Mouse (Mus musculus) right cerebral cortex, postnatal 25 days (tissue): Measurements from ENCODE around the gene H2-Q4.
A peak's percentile ranks its signal among the peaks of the same experiment; 100 is the strongest.
"Not testable (repeated sequence)": the region's sequence is repeated elsewhere in the genome, so short reads cannot be mapped to it uniquely, and the experiment has no call there.

Experiments
- DNase-seq: peaks from one replicate; pipeline ENCODE4 v3.0.0; 2022

H2-Q4 gene

GRCm38 (mm10) chr17:35379369-35379728 is at the start of gene H2-Q4:
Gene H2-Q4 (plus strand): TSS chr17:35379617.
- DNase-seq, result peak; percentile 72

- DNase-seq, result not testable (repeated sequence)
Measured at GRCm38 (mm10) chr17:35329714-35330113, 49.7 kb upstream of the H2-Q4 start.

GRCm38 (mm10) chr17:35331546-35331945 is 47.9 kb upstream of the H2-Q4 start:
- DNase-seq, result not testable (repeated sequence)

GRCm38 (mm10) chr17:35342071-35342671 is 37.2 kb upstream of the H2-Q4 start, which contains the start of gene H2-Q2:
Gene H2-Q2 (plus strand): TSS chr17:35342242.
- no peak for DNase-seq

- no peak for DNase-seq
Measured at GRCm38 (mm10) chr17:35342711-35343476, 36.5 kb upstream of the H2-Q4 start.

- not testable (repeated sequence) for DNase-seq
Measured at GRCm38 (mm10) chr17:35347659-35348058, 31.8 kb upstream of the H2-Q4 start.

- DNase-seq, result not testable (repeated sequence)
Measured at GRCm38 (mm10) chr17:35353275-35353674, 26.1 kb upstream of the H2-Q4 start.

- DNase-seq, result no peak
Measured at GRCm38 (mm10) chr17:35354071-35354470, 25.3 kb upstream of the H2-Q4 start.

- DNase-seq, result no peak
Measured at GRCm38 (mm10) chr17:35357086-35357485, 22.3 kb upstream of the H2-Q4 start.

GRCm38 (mm10) chr17:35358763-35359469 is 20.5 kb upstream of the H2-Q4 start:
- no peak for DNase-seq

- DNase-seq, result no peak
Measured at GRCm38 (mm10) chr17:35359470-35359862, 20.0 kb upstream of the H2-Q4 start.

GRCm38 (mm10) chr17:35379729-35380451 is 473 bp downstream of the H2-Q4 start:
- DNase-seq, result no peak

GRCm38 (mm10) chr17:35389796-35390195 is 10.4 kb downstream of the H2-Q4 start:
- not testable (repeated sequence) for DNase-seq

- not testable (repeated sequence) for DNase-seq
Measured at GRCm38 (mm10) chr17:35392671-35393070, 13.3 kb downstream of the H2-Q4 start.

- DNase-seq, result not testable (repeated sequence)
Measured at GRCm38 (mm10) chr17:35393864-35394800, 14.7 kb downstream of the H2-Q4 start.

GRCm38 (mm10) chr17:35396956-35397355 is 17.5 kb downstream of the H2-Q4 start:
- DNase-seq, result not testable (repeated sequence)

GRCm38 (mm10) chr17:35413057-35413456 is 33.6 kb downstream of the H2-Q4 start:
- DNase-seq, result not testable (repeated sequence)

GRCm38 (mm10) chr17:35415273-35416129 is 36.1 kb downstream of the H2-Q4 start:
- not testable (repeated sequence) for DNase-seq

- no peak for DNase-seq
Measured at GRCm38 (mm10) chr17:35418772-35419171, 39.4 kb downstream of the H2-Q4 start.

GRCm38 (mm10) chr17:35419564-35419963 is 40.1 kb downstream of the H2-Q4 start:
- DNase-seq, result not testable (repeated sequence)
